Mouse (Mus musculus): Measurements from ENCODE around the gene Olfr1505. TPM values are rescaled to one million over a fixed set of nuclear protein-coding genes. Genes with fewer than 3 reads are reported as not detected.

The Olfr1505 gene
- polyA plus RNA-seq (2012; rRNA removed): not detected in 2 replicates

GRCm38 (mm10) chr19:13913230-13913629, at the start of gene Olfr1505:
TSS of gene Olfr1505 (plus strand) at chr19:13913530.

GRCm38 (mm10) chr19:13897828-13898227, 15.5 kb upstream of the Olfr1505 start, which contains the start of gene Olfr1504:
TSS of gene Olfr1504 (minus strand) at chr19:13897928.

Other genes starting within 250 kb of the Olfr1505 start
- gene Olfr1491, start 216.3 kb upstream of the Olfr1505 start, polyA plus RNA-seq (2012; rRNA removed): not detected in 2 replicates
- gene Olfr1493-ps1, start 190.3 kb upstream of the Olfr1505 start, polyA plus RNA-seq (2012; rRNA removed): not detected in 2 replicates
- gene Olfr1494, start 173.8 kb upstream of the Olfr1505 start, polyA plus RNA-seq (2012; rRNA removed): not detected in 2 replicates
- gene Olfr1495, start 148.9 kb upstream of the Olfr1505 start, polyA plus RNA-seq (2012; rRNA removed): not detected in 2 replicates
- not detected in 2 replicates for gene Olfr1496, start 135.7 kb upstream of the Olfr1505 start, polyA plus RNA-seq (2012; rRNA removed)
- not detected in 2 replicates for gene Olfr1497, start 115.3 kb upstream of the Olfr1505 start, polyA plus RNA-seq (2012; rRNA removed)
- gene Olfr1499, start 94.1 kb upstream of the Olfr1505 start, polyA plus RNA-seq (2012; rRNA removed): not detected in 2 replicates
- not detected in 2 replicates for gene Olfr1500, start 83.0 kb upstream of the Olfr1505 start, polyA plus RNA-seq (2012; rRNA removed)
- gene Olfr1501, start 62.8 kb upstream of the Olfr1505 start, polyA plus RNA-seq (2012; rRNA removed): not detected in 2 replicates
- not detected in 2 replicates for gene Olfr1502, start 51.7 kb upstream of the Olfr1505 start, polyA plus RNA-seq (2012; rRNA removed)
- gene Olfr1504, start 15.6 kb upstream of the Olfr1505 start, polyA plus RNA-seq (2012; rRNA removed): not detected in 2 replicates